Mouse (Mus musculus) spleen, adult 18-20 months (tissue): ENCODE measurements around the gene Txk.

ENCODE experiments used
- DNase-seq, 2 experiments: peaks; one replicate each; pipeline ENCODE4 v3.0.0; 2022; ENCODE audit warnings: mixed read lengths in 2 of 2

Txk gene

DNA sequence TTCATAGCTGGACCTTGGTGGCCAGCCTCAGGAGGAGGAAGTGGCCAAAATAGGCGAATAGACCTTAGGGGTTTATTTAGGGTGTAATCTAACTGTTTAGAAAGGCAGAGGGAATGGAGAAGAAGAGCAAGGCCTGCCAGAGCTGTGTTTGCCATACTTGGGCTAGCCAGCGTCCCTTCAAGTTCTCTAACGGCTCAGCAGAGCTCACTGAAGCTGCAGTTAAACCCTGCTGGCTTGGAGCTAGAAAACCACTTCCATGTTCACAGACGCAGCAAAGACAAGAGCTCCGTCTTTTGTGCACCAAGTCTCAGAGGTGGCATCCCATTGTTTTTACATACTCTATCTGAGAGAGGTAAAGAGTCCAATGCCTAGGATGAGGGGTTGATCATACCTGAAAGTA, 2.4 kb downstream of the Txk start:
- DNase-seq, result no peak

DNA sequence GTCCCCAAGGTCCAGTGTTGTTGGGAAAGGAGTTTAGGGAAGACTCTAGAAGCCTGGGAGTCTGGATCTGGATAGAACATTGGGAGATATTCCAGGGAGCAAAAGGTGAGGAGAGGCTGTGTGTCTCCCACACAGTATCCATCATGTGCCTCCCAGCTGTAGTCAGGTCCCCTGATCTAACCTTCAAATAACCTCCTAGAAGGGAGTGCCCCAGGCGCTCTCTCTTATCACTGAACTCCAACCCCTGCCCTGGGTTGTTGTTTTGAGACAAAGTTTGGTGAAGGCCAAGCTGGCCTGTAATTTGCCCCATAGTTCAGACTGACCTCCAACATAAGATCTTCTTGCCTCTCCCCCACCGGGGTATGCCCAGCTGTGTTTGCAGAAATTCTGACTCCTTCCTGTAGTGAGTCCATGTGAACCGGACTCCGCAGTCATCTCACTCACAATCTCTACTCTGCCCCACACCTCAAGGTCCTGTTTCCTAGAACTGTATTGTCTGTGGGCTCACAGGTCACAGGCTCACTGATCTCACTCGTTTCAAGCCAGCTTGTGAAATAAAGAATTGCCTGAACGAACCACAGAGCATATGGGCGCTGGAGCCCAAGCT, 3.8 kb downstream of the Txk start:
- DNase-seq, result no peak

DNA sequence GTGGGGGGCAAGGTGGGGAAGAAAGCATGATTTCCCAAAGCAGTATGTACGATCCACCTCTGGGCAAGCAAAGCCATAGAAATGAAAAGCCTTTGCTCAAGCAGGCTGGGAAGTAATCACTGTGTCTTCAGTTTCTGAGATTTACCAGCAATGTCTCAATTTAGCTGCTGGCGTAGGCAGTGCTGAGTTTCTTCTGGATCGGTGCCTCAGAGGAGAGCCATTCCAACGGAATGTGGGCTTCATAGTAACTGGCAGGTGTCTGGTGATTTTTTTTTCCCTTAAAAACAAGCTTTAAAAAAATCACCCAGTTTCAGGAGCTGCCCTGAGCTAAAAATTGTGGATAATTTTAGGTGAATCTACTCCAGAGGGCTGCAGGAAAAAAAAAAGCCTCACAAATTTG, 5.2 kb downstream of the Txk start:
- DNase-seq, result no peak

DNA sequence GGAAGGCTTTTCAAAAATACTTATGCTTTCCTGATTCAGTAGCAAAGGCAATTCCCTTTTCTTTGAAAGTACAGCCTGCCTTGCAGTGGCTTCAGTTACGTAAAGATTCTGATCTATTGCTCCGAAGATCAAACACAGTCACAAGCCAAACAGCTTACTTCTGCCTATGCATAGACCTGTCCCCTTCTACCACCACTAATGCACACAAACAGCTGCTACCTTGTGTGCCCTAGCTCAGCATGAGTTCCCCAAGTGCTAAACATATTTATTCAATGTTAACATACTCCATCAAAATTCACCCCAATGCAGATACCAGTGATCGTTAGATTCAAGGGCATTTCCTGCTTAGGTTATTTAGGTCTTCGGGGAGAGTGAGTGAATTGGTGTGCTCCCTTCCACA, 6.1 kb downstream of the Txk start:
- no peak for DNase-seq

DNA sequence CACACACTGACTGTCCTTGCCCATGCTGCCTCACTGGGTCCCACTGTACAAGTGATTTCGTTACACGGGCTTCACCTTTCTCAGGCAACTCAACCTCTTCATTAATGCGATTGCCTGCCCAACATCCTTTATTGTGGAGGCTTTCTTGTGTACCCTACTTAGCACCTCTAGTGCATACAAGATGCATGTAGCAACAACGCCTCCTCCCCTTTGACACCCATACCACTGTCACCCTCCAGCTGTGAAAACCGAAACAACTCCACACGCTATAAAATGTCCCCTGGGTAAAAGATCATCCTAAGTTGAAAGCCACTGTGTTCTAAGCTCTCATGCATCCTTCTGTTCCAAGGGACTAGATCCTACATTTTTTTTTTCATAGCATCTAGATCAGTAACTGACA, 9.5 kb downstream of the Txk start:
- no peak for DNase-seq

DNA sequence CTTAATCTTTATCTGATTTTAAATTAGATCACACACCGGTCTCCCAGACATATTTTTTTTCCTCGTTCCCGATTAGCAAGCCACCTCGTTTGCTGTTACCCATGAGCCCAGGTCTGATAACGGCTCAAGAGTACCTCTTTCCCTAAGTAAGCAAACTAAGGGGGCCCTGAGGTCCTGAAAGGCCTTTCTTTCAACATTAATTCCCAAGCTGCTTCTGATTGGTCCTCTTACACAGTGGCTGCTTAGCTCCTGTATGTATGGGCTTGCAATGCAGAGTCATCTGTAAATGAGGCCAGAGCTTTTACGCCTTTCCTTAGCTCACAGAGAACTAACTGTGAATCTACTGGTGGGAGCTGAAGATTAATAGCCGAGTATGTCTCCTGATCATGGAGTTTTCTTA, 15.7 kb downstream of the Txk start:
- DNase-seq, result no peak

DNA sequence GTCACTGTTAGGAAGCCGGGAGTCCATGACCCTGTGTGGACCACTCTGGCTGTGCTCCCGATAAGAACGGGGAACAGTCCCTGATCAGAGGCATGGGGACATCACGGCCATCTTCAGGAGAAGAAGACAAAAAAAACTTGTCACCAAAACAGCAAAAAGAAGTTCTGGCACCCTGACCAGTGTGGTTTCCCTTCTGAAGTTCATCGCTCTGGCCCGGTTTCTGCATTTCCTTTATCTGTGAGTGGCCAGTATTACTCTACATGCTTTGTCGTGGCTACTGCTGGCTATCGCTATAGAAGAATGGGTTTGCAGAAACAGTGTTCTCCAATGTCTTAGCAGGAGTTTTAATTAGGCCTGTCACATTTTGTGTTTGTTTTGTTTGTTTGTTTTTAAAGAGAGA, 16.1 kb downstream of the Txk start:
- no peak for DNase-seq

DNA sequence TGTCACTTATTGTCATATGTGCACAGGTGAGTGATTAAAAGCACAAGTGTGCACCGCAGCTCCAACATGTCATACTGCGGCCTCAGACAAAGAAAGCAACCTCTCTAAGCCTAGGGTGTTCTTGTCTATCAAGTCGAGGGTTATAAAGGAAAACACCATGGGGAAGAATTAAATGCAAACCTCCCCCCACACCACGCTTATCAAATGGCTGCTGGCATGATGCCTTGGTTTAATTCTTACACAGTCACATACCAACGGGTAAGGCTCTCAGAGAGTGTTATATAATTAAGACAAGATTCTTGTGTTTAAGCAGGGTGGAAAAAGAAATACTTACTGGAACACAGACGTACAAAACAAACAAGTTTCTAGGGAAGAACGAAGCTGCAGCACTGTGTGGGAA, 16.8 kb downstream of the Txk start:
- no peak for DNase-seq

DNA sequence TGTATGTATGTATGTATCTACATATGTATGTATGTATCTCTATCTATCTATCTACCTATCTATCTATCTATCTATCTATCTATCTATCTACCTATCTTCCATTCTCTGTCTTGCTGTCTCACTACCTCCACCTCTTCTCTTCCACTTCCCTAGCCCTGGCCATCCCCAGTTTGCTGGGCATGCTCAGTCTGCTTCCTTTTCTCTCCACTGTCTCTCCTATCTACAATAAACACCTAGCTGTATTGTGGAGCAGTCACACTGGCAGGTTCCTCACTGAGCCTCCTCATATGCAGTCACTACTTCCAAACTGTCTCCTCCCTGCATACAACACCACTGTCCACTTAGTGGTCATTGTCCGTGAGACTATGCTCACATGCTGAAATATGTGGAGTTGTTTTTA, 19.7 kb downstream of the Txk start:
- no peak for DNase-seq

DNA sequence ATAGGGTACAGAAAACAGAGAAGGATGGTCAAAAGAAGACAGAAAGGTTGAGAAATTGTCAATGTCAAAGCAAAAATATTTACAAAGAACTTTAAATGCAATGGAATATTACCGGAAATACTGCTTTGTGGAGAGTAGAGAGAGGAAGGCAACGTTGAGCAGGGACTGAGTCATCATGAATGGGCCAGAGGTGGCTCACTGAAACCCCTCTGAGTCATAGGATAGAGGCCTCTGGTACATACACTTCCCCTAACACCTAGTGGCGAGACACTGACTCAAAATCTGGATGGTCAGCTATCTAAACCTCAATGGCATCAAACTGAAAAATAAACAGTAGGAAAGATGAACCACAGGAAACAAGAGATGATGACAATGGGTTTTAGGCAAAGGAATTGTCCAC, 27.2 kb downstream of the Txk start:
- DNase-seq, result no peak

DNA sequence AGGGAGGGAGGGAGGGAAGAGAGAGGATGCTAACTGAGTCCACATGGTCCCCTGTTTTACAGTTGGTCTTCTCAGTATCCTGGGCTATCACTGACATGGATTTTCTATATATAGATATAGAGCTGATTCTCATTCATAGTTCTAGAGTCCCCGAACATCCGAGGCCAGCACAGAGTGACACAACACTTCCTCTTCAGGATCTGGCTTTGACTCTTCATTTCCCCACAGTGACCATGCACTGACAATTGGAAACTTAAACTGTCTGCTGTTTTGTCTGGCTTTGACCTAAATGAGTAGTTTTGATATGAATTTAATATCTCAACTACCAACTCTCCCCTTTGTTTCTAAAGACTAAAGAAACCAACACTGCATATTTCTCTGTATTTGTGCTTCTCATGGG, 29.1 kb downstream of the Txk start:
- no peak for DNase-seq

DNA sequence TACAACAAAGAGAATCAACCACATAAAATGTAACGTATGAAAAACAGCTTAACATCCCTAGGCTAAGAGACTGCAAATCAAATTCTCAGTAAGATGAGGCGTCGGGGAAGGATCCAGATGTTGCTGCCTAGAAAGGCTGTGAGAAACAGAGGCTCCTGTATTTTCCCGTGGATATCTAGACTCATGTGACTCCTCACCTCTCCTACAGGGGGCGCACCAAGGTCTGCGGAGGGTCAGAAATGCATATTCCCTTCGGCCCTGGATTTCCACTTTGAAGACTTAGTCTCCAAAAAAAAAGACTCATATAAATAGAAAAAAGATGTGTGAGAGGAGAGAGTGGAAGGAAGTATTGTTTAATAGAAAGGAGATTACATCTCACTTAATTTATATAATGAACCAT, 32.0 kb downstream of the Txk start:
- no peak for DNase-seq

DNA sequence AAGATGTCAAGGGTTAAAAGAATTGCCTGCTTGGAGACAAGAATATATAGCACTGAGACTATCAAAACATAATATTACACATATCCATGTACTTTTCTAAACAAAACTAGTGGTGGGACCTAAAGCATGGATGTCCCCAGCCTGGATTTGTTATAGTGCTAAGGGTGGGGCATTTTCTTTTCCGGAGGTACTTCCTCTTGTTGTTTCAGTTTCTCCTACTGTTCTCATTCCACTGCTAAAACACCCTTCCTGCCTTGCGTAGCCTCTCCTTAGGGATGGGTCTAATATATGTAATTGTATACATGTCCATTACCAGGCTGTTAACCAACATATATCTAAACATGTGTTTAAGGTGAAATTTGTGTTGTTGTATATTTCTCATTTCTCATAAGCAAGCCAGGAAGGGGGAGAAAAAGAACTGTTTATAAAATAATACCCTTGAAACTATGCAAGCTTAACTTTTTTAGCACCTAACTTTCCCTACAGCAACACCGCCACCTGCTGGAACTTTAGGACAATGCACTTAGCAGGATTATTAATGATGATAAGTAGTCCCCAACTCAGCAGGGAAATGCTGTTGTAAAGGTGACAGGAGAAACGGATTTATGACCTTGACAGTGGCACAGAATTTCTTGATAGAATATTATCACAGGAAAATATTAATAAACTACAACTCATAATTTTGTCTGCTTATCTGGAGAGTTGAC, 41.9 kb downstream of the Txk start:
- peak in 1 of 2 experiments; percentile 56 for DNase-seq

DNA sequence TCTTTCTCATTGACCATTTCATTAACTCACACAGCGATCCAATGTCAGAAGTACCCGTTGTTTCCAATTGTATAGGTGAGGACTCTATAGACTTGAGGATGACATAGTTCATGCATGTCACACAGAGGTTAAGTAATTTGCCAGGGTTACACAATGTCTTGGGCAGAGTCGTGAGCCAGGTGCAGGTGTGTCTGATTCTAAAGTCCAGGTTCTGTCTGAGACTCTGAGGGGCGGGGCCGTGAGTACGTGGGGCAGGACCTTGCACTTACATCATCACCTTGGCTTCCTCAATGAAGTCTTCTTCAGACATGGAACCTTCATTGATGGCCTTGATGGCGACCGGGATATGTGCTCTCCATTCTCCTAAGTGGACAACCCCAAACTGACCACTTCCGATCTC, 42.6 kb downstream of the Txk start:
- no peak for DNase-seq

DNA sequence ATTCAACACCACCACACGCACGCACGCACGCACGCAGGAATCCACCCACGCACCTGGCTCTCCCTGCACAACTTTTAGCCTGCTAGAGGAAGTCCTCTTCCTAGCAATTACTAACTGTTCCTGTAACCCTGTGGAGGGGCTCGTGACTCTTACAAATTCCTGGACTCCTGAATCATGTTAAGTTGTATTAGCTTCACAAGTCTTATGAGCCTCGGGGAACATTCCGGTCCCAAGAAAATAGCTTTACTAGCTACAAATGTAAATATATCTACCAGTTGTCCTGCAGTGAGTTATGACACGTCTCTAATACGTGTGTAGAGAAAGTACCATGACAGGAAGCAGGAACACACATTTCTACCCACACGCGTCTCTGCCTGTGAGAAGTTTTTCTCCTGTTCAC, 43.1 kb downstream of the Txk start:
- DNase-seq, result no peak

DNA sequence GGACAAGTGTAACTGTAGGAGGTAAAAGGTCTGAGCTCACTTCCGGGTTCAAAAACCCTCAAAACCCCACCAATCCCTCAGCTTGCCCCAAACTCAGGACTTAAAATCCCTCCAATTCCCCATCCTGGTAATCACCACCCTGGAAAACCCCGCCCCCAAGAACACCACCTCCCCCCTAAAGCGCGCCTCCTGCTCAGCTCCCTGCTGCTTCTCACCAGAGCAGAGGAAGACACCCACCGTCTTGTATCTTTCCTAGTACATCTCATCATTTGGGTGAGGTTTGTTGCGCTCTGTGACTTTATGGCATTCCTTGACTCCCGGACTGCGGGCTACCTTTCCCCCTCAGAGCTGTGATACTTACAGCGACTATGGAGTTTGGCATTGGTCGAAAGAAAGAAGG, 45.9 kb downstream of the Txk start:
- no peak for DNase-seq

DNA sequence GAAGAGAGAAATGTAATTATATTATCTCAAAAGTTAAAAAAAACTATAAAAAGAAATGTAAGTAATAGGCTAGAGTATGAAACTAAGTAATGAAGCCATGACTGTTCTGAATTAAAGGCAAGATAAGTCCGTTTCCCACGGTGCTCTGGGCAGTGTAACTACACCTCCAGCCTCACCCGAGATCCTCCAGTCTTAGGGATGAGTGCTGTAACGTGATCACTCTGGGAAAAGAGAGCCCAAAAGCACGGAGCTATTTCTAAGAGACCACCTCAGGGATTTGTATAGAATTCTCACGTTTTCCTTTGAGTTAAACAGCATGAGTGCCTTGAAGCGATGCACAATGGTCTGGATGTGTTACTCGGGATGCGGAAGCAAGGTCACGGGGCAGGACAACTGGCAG, 46.5 kb downstream of the Txk start:
- DNase-seq, result no peak

DNA sequence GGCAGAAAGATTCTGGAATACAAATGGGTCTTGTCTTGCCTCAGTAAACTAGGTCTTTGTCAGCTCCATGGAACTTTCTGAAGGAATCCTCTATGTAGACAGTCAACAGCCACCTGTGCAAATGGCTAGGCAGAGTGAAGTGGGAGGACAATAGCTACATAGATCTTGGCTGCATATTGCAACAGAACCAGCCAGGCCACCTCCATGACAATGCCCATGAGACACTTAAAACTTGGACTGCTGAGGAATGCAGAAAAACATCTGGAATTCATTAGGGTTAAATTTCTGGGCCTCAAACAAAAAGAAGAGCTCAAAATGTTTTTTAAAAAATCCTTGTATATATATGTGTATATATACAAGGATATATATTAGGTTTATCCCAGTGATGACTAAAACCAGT, 50.4 kb downstream of the Txk start:
- DNase-seq, result no peak

DNA sequence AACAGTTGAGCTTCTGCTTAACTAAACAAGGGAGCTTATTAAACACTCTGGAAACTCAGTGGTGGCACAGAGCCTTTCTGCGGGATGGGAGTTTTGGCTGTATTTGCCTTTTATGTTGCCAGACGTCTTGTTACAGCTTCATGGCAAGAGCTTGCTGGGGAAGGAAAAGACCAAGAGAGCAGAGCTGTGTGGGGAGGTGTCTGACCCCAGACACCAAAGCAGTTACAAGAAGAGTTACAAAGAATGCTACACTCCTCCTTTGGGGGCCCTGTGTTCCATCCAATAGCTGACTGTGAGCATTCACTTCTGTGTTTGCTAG, 53.1 kb downstream of the Txk start:
- no peak for DNase-seq

DNA sequence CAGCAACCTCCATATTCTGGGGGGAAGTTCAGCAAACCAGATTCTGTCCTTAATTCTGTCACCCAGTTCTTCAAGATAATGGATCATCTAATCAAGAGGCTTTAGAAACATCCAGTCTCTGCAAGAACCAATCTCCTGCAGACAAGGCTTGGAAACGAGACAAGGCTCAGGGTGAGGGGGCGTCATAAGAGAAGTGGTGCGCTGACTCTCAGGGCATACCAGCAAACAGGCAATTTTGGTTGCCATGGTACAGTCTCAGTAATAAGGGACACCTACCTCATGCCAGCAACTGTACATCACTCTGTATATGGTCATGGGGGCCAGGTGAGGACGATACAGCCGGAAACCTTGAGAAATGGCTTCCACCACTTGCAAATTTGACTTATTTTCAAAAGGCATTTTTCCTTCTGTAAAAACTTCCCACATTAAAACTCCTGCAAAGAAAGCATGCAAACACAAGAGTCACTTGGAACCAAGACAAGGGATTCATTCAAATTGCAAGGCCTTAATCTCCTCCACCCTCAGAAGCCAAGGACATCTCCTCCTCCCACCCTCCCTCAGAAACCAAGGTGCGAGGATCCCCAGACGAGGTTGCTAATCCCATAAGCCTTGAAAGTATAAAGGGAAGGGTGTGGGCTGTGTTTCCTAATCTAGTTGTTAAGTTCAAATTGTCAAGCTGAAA, 53.6 kb downstream of the Txk start:
- no peak for DNase-seq

DNA sequence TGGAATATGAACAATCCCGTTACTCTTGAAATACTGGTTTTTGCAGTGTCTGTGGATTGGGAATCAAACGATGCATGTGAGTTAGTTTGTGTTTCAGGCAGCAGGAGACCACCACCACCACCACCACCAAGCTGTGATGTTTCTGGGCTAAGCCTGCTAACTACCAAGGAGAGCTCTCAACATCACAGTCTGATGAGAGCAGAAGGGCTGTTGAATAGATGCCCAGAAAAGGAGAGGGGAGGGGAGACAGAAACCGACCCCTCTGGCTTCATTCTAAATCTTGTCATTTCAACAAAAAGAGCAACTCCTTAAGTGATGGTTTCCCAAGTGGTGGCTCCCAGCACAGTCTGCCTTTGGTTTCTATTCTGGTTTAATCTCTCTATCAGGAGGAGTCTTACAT, 54.2 kb downstream of the Txk start:
- DNase-seq, result no peak

DNA sequence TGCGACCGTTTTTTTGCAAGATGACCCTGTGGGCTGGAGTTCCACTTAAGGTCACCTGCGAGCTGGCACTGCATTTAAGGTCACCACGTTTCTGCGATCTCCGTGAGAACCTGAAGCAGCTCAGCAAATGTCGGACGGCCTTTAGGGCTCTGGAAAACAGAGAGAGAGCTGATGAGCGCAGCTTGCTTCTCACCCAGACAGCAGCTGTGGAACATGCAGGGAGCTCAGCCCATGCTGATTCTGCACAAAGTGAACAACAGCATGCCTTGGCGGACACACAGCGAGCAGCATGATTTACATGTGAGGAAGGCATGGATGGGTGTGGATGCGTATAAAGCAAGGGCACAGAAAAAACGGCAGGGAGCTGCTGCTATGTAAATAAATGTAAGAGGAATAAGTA, 56.1 kb downstream of the Txk start:
- no peak for DNase-seq

DNA sequence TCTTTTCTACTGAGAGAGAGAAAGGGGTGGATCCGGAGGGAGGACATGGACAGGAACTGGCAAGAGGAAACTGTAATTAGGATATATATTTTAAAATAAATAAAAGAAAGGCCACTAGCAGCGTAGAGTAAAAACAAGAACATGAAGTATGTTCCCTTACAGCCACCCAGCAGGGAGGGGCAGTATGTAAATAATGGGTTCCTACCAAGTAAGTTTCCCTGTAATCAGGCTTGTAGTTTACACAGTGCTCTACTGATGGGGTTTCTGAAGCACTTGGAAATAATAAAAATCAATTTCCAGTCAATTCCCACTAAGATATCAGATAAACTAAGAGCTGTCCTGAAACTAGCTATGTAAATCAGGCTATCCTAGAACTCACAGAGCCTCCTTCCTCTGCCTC, 57.9 kb downstream of the Txk start:
- no peak for DNase-seq

DNA sequence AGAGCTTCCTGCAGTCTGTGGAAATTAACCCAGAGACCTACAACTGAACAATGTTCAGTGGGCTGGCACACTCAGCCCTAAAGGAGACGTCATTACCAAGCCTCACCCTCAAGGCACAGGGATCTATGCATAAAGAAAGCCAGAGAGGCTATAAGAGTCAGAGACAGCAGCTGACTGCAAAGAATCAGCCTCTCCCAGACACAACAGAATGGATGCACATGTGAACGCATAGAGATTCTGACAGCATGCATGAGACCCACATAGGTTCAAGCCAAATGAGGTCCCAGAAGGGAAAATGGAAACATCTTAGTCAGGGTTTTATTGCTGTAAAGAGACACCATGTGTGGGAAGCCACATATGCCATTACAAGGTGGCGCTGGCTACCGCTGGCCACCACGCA, 62.1 kb downstream of the Txk start:
- no peak for DNase-seq

DNA sequence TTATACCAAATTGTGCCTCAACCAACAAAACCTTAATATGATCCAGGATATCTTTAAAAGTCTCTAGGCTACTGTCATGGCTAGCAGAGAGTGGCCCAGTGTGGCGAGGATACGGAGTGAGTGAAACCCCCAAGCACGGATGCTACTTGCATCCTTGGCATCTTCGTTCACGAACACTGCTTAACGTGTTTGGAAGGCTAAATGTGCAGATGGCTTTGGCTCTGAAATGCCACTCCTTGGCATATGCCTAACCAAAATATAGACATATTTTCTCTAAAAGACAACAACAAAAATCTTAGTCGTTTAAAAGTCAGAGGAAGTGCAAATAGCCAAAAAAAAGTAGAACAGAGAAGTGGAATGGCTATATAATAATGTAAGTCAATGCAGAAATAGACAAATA, 63.0 kb downstream of the Txk start:
- no peak for DNase-seq
